Mouse (Mus musculus) midbrain, embryonic 10.5 days (tissue): ENCODE measurements at regions not wholly inside any gene's neighbourhood (a gene's known extent, or its start where the extent isn't known, plus 50 kb on each side); places are given as distances from the start of the nearest gene placed in this dataset.

ENCODE experiments used
- DNase-seq: peaks from one replicate; pipeline ENCODE4 v3.0.0-alpha.2; 2017; ENCODE audit warnings: low spot score
- H3K27ac ChIP-seq: fragments of 300-500 bp; sonication (generic); replicated peaks from 2 replicates; pipeline ENCODE4 v1.5.1; 2016; ENCODE audit warnings: mild to moderate bottlenecking
- H3K27me3 ChIP-seq: fragments of 300-500 bp; sonication (generic); 2 replicates; pipeline ENCODE4 v1.6.1; 2016; ENCODE audit warnings: low read depth, mild to moderate bottlenecking; ENCODE audit not compliant: poor library complexity, severe bottlenecking
- H3K36me3 ChIP-seq: fragments of 300-500 bp; sonication (generic); 2 replicates; pipeline ENCODE4 v1.6.1; 2016; ENCODE audit warnings: mild to moderate bottlenecking, moderate library complexity
- H3K4me1 ChIP-seq: fragments of 300-500 bp; sonication (generic); 2 replicates; pipeline ENCODE4 v1.6.1; 2016
- H3K4me3 ChIP-seq: fragments of 300-500 bp; sonication (generic); 2 replicates; pipeline ENCODE4 v1.5.1; 2016; ENCODE audit warnings: mild to moderate bottlenecking, moderate library complexity
- H3K9me3 ChIP-seq: fragments of 300-500 bp; sonication (generic); replicated peaks from 2 replicates; pipeline ENCODE4 v1.6.1; 2016; ENCODE audit warnings: mild to moderate bottlenecking
- WGBS: fragments of 180-500 bp; shearing (Covaris S2); methylation state at CpG from one replicate; pipeline ENCODE4 v1.1.7; 2016; 5-methylcytosine and 5-hydroxymethylcytosine counted together

DNA sequence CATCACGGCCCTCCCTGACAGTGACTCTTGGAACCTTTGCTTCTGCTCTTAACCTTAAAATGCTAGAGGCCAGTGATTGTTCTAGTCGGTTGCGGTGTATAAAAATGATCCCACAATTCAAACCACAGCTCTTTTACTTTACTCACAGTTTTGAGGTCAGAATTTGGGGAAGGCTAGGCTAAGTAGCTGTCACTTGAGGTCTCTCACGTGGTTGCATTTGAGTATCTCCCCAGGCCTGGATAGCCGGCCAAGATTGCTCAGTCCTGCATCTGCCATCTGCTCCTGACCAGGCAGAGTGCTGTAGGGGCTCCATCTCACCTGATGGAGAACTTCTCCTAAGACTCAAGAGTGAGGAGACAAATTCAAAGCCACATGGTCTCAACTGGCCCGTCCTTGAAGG is 94.5 kb downstream of the Olfr267 start:
- H3K9me3 ChIP-seq = no peaks in the 10 kb centered on the region
- no peak overlapping the region for H3K27ac ChIP-seq
- DNase-seq = no peak
- 0 out of 2 replicates have a peak, but pooled peaks cover 3% of the 10 kb centered on the region for H3K4me1 ChIP-seq
- no peaks in the 10 kb centered on the region for H3K36me3 ChIP-seq
- no peak overlapping the region for H3K4me3 ChIP-seq
- H3K27me3 ChIP-seq = no peaks in the 10 kb centered on the region
- 90% methylated on average over 6 of the region's 6 CpGs for WGBS

- H3K9me3 ChIP-seq = 0 out of 2 replicates have a peak, but pooled peaks cover 2% of the 10 kb centered on the region
- 91% methylated on average over 4 of the region's 4 CpGs for WGBS
- H3K27ac ChIP-seq = no peak overlapping the region
- DNase-seq = no peak
- no peaks in the 10 kb centered on the region for H3K36me3 ChIP-seq
- H3K4me3 ChIP-seq = no peak overlapping the region
- no peaks in the 10 kb centered on the region for H3K27me3 ChIP-seq
- 0 out of 2 replicates have a peak, but pooled peaks cover 6% of the 10 kb centered on the region for H3K4me1 ChIP-seq
These were observed 105.6 kb downstream of the Olfr267 start for GRCm38 (mm10) chr4:58681926-58682325.

GRCm38 (mm10) chr4:58677701-58678385 is 109.7 kb downstream of the Olfr267 start:
- Histone ChIP-seq H3K36me3 (no peaks in the 10 kb centered on the region), H3K27me3 (no peaks in the 10 kb centered on the region), H3K9me3 (no peaks in the 10 kb centered on the region), H3K4me1 (0 out of 2 replicates have a peak, but pooled peaks cover 6% of the 10 kb centered on the region), H3K4me3 (no peak overlapping the region), H3K27ac (0 out of 2 replicates have a peak overlapping the region, but pooled peaks have one; percentile 38)
- no peak for DNase-seq
- WGBS = 52% methylated on average over 6 of the region's 6 CpGs

GRCm38 (mm10) chr4:58671406-58672035 is 116.0 kb downstream of the Olfr267 start:
- Histone ChIP-seq H3K4me3 (no peak overlapping the region), H3K9me3 (no peaks in the 10 kb centered on the region), H3K27me3 (no peaks in the 10 kb centered on the region), H3K36me3 (no peaks in the 10 kb centered on the region), H3K4me1 (peaks cover 15% of the 10 kb centered on the region), H3K27ac (no peak overlapping the region)
- WGBS = 66% methylated on average over 14 of the region's 14 CpGs
- DNase-seq = peak; percentile 22

DNA sequence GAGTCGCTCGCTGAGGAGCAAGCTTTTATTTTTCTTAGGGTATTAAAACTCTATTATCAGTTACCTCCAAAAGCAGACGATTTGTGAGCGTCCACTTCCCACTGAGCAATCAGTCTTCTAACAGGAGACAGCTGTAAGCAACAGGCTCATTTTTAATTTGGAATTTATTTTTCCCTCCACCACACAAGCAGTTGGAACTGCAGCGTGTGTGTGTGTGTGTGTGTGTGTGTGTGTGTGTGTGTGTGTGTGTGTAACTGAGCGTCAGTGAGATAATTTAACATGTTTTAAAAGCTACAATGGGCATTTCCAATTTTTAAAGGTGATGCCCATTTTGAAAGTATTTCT is 116.6 kb downstream of the Olfr267 start:
- H3K4me1 ChIP-seq = peaks cover 15% of the 10 kb centered on the region
- no peaks in the 10 kb centered on the region for H3K27me3 ChIP-seq
- H3K36me3 ChIP-seq = no peaks in the 10 kb centered on the region
- 35% methylated on average over 6 of the region's 6 CpGs for WGBS
- no peaks in the 10 kb centered on the region for H3K9me3 ChIP-seq
- no peak for DNase-seq
- H3K27ac ChIP-seq = peak overlapping the region; percentile 58
- peak overlapping the region; percentile 18; the same call in 1 of the 2 replicates for H3K4me3 ChIP-seq

GRCm38 (mm10) chr4:58670107-58670905 is 116.6 kb upstream of the Lpar1 start:
- peak; percentile 29 for DNase-seq
- Histone ChIP-seq H3K27me3 (no peaks in the 10 kb centered on the region), H3K9me3 (no peaks in the 10 kb centered on the region), H3K4me3 (peak overlapping the region; percentile 18; the same call in 1 of the 2 replicates), H3K4me1 (peaks cover 15% of the 10 kb centered on the region), H3K36me3 (no peaks in the 10 kb centered on the region), H3K27ac (peak overlapping the region; percentile 58)
- 50% methylated on average over 15 of the region's 15 CpGs for WGBS

GRCm38 (mm10) chr4:58668368-58669153 is 114.9 kb upstream of the Lpar1 start:
- no peaks in the 10 kb centered on the region for H3K27me3 ChIP-seq
- no peak for DNase-seq
- no peaks in the 10 kb centered on the region for H3K36me3 ChIP-seq
- WGBS = 68% methylated on average over 8 of the region's 8 CpGs
- H3K27ac ChIP-seq = no peak overlapping the region
- H3K4me3 ChIP-seq = no peak overlapping the region
- no peaks in the 10 kb centered on the region for H3K9me3 ChIP-seq
- peaks cover 15% of the 10 kb centered on the region for H3K4me1 ChIP-seq

- no peak for DNase-seq
- no peak overlapping the region for H3K27ac ChIP-seq
These were observed 110.0 kb upstream of the Lpar1 start for GRCm38 (mm10) chr4:58663628-58664205.

GRCm38 (mm10) chr4:58661781-58662293 is 108.1 kb upstream of the Lpar1 start:
- H3K4me3 ChIP-seq = no peak overlapping the region
- 84% methylated on average over 4 of the region's 4 CpGs for WGBS
- no peak for DNase-seq
- H3K27ac ChIP-seq = no peak overlapping the region
- H3K36me3 ChIP-seq = no peaks in the 10 kb centered on the region
- H3K9me3 ChIP-seq = no peaks in the 10 kb centered on the region
- H3K4me1 ChIP-seq = peaks cover 3% of the 10 kb centered on the region; the same call in 1 of the 2 replicates
- H3K27me3 ChIP-seq = no peaks in the 10 kb centered on the region

More at GRCm38 (mm10) chr4:58663628-58664205, 110.0 kb upstream of the Lpar1 start:
- H3K9me3 ChIP-seq = no peaks in the 10 kb centered on the region
- WGBS = 72% methylated on average over 6 of the region's 6 CpGs
- H3K27me3 ChIP-seq = no peaks in the 10 kb centered on the region
- no peaks in the 10 kb centered on the region for H3K36me3 ChIP-seq
- no peak overlapping the region for H3K4me3 ChIP-seq
- H3K4me1 ChIP-seq = no peaks in the 10 kb centered on the region

DNA sequence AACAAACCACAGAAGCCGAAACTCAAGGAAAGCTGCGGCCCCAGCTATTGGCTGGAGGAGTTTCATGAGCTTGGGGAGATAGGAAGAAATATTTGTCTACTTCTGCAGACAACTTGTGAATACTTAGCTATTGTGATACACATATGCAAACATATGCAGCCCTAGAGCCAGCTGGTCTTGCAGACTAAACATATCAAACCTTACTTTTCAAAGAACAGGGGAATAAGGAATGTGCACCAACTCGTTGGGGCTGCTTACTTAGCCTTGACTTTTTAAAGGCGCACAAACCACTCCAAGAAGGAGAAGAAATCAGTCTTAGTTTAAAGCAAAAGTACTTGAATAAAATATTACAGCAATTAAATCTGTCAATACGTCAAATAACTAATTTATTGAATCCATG is 106.8 kb upstream of the Lpar1 start:
- Histone ChIP-seq H3K4me1 (peaks cover 3% of the 10 kb centered on the region; the same call in 1 of the 2 replicates), H3K27ac (no peak overlapping the region), H3K4me3 (no peak overlapping the region), H3K36me3 (no peaks in the 10 kb centered on the region), H3K9me3 (no peaks in the 10 kb centered on the region), H3K27me3 (no peaks in the 10 kb centered on the region)
- no peak for DNase-seq
- WGBS = 79% methylated on average over 5 of the region's 5 CpGs

GRCm38 (mm10) chr4:58658206-58658605 is 104.5 kb upstream of the Lpar1 start:
- no peaks in the 10 kb centered on the region for H3K27me3 ChIP-seq
- no peaks in the 10 kb centered on the region for H3K36me3 ChIP-seq
- WGBS = 64% methylated on average over 6 of the region's 6 CpGs
- H3K27ac ChIP-seq = no peak overlapping the region
- peaks cover 3% of the 10 kb centered on the region; the same call in 1 of the 2 replicates for H3K4me1 ChIP-seq
- no peak for DNase-seq
- H3K9me3 ChIP-seq = no peaks in the 10 kb centered on the region
- no peak overlapping the region for H3K4me3 ChIP-seq
